Mouse (Mus musculus): ENCODE results near the gene Zfp281. TPM values are rescaled to one million over a fixed set of nuclear protein-coding genes. Genes with fewer than 3 reads are reported as not detected.

The Zfp281 gene
- polyA plus RNA-seq, 1 experiment from 2014 or later, result 17.9 TPM

DNA sequence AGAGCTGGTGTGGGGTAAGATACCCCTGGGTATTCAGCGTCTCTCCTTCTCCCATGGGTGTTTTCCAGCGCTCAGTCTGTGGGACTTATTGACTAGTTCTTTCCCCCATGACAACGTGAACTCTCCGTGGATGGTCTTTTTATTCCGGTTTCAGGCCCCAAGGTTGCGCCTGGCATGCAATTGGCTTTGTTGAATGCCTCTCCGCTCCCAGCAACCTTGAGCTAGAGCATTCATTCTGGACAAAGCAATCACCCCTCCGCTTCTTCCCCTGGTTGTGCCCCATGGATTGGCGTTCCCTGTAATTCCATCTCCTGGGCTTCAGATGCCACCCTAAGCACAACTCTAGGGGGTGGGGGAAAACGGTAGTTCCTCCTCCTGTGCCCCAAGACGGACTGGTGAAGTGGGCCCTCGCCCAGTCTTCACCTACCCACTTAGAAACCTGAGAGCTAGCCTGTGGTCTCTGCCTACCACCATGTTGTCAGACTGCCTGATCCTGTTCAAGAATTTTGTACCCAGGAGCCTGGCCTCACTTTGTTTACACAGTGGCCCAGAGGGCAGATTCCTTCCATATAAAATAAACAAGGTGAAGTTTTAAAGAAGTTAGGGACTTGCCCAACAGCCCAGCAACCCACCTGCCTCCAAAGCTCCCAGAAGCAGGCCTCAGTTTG is 47.2 kb downstream of the Zfp281 start:
- ATAC-seq (replicated peaks; ENCODE audit: low FRiP score, low TSS enrichment, low read depth), result no peak
- Histone ChIP-seq H3K27ac (ENCODE audit: low read depth) (no peak overlapping the region), H3K4me3 (ENCODE audit: low read depth, low read length) (no peak overlapping the region), H3K36me3 (ENCODE audit: control insufficient read depth, insufficient read depth, low read length) (no peaks in the 10 kb centered on the region), H3K9ac (ENCODE audit: low read length) (no peak overlapping the region), H3K4me2 (ENCODE audit: low read length) (no peak overlapping the region), H3K4me1 (replicated peaks; ENCODE audit: control insufficient read depth, insufficient read depth, low read length) (no peaks in the 10 kb centered on the region; the same call in 1 of the 2 replicates), H3K9me3 (ENCODE audit: control insufficient read depth, low read length) (no peaks in the 10 kb centered on the region), H3K27me3 (replicated peaks; ENCODE audit: control insufficient read depth, insufficient read depth, low read length) (no peaks in the 10 kb centered on the region)
- DNase-seq (ENCODE audit: low spot score), result no peak
- 87% methylated on average over 12 of the region's 12 CpGs for WGBS

DNA sequence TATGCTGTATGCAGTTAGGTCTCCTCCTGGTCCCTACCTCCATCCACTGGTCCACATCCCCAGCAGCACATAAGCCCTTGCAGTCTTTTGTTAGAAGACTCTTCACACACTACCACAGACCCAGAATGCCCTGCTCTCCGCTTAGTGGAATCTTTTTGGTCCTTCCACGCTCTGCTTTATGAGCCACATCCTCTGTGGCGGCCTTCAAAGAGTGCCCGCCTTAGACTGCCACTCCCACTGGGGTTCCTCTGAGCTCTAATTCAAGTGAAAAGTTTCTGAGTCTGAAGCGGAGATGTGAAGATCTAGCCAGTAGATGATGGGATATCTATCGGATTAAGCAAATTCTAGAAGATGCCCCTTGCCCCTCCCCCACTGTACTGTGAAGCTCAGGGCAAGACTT is 47.9 kb downstream of the Zfp281 start:
- no peak overlapping the region for H3K27ac ChIP-seq (ENCODE audit: low read depth)
- H3K36me3 ChIP-seq (ENCODE audit: control insufficient read depth, insufficient read depth, low read length), result no peaks in the 10 kb centered on the region
- no peak for DNase-seq (ENCODE audit: low spot score)
- no peak for ATAC-seq (replicated peaks; ENCODE audit: low FRiP score, low TSS enrichment, low read depth)
- H3K4me1 ChIP-seq (replicated peaks; ENCODE audit: control insufficient read depth, insufficient read depth, low read length), result no peaks in the 10 kb centered on the region; the same call in 1 of the 2 replicates
- no peak overlapping the region for H3K9ac ChIP-seq (ENCODE audit: low read length)
- 92% methylated on average over 6 of the region's 6 CpGs for WGBS
- H3K27me3 ChIP-seq (replicated peaks; ENCODE audit: control insufficient read depth, insufficient read depth, low read length), result no peaks in the 10 kb centered on the region
- H3K4me2 ChIP-seq (ENCODE audit: low read length), result no peak overlapping the region
- no peak overlapping the region for H3K4me3 ChIP-seq (ENCODE audit: low read depth, low read length)
- H3K9me3 ChIP-seq (ENCODE audit: control insufficient read depth, low read length), result no peaks in the 10 kb centered on the region

DNA sequence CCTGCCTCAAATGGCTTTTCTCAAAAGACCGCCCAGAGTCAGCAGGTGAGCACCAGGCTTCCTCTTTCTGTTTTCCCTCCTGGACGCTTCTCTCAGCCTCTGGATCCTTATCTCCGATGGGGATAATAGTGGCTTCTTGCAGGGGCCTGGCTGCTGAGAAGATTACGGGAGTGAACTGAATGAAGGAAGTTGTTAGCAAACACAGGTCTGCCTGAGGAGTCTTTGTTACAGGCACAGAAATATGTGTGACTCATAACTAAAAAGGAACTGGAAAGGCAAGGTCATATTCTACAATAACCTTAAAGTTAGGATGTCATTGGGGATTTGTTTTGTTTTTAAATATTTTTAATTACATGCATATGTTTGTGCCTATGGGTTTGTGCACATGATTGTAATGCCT is 48.6 kb downstream of the Zfp281 start:
- ATAC-seq (replicated peaks; ENCODE audit: low FRiP score, low TSS enrichment, low read depth), result no peak
- H3K27ac ChIP-seq (ENCODE audit: low read depth), result no peak overlapping the region
- no peaks in the 10 kb centered on the region; the same call in 1 of the 2 replicates for H3K4me1 ChIP-seq (replicated peaks; ENCODE audit: control insufficient read depth, insufficient read depth, low read length)
- no peak overlapping the region for H3K4me3 ChIP-seq (ENCODE audit: low read depth, low read length)
- no peaks in the 10 kb centered on the region for H3K36me3 ChIP-seq (ENCODE audit: control insufficient read depth, insufficient read depth, low read length)
- H3K27me3 ChIP-seq (replicated peaks; ENCODE audit: control insufficient read depth, insufficient read depth, low read length), result no peaks in the 10 kb centered on the region
- H3K4me2 ChIP-seq (ENCODE audit: low read length), result no peak overlapping the region
- 52% methylated on average over 4 of the region's 4 CpGs for WGBS
- no peaks in the 10 kb centered on the region for H3K9me3 ChIP-seq (ENCODE audit: control insufficient read depth, low read length)
- no peak for DNase-seq (ENCODE audit: low spot score)
- no peak overlapping the region for H3K9ac ChIP-seq (ENCODE audit: low read length)

DNA sequence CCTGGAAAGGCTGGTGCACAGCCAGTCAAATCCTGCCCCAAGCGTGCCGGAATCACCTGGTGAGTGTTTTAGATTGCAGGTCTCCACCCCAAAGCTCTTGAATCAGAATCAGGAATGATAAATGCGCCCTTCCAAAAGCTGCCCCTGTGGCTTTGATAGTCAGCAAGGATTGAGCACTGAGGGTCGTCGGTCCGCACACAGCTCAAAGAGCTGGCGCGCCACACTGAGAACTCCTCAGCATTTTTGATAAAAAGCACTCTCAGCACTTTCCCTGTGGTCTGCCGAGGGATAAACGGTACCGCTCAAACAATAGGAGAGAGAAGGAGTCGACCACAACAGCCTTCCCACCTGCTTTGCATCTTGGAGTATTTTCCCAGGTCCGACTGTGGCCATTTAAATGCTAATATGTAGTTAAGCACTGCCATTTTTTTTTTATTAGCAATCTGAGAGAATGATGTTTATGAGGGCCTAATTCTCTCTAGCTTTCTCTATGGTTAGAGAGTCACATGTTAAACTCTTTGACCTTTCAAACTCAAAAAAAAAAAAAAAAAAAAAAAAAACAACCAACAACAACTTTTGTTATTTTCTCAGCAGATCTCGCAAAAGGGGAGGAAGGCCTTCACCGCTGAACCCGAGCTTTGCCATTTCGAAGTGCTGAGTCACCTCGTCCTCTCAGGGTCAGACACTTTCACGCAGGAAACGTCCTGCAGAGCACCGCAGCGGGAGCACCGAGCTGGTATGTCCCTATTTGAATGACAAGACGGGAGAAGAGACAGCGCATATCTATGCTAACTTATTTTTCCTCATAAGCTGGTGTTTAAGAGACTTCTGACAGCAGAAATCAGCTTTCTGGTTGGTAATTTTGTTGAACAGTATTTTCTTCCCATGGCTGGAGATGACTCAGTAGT is 50.1 kb downstream of the Zfp281 start:
- H3K4me1 ChIP-seq (replicated peaks; ENCODE audit: control insufficient read depth, insufficient read depth, low read length), result no peaks in the 10 kb centered on the region; the same call in 1 of the 2 replicates
- no peak overlapping the region for H3K27ac ChIP-seq (ENCODE audit: low read depth)
- H3K9ac ChIP-seq (ENCODE audit: low read length), result no peak overlapping the region
- no peaks in the 10 kb centered on the region for H3K36me3 ChIP-seq (ENCODE audit: control insufficient read depth, insufficient read depth, low read length)
- no peak for ATAC-seq (replicated peaks; ENCODE audit: low FRiP score, low TSS enrichment, low read depth)
- H3K4me2 ChIP-seq (ENCODE audit: low read length), result no peak overlapping the region
- H3K9me3 ChIP-seq (ENCODE audit: control insufficient read depth, low read length), result no peaks in the 10 kb centered on the region
- DNase-seq (ENCODE audit: low spot score), result no peak
- 42% methylated on average over 25 of the region's 25 CpGs for WGBS
- no peaks in the 10 kb centered on the region for H3K27me3 ChIP-seq (replicated peaks; ENCODE audit: control insufficient read depth, insufficient read depth, low read length)
- H3K4me3 ChIP-seq (ENCODE audit: low read depth, low read length), result no peak overlapping the region

DNA sequence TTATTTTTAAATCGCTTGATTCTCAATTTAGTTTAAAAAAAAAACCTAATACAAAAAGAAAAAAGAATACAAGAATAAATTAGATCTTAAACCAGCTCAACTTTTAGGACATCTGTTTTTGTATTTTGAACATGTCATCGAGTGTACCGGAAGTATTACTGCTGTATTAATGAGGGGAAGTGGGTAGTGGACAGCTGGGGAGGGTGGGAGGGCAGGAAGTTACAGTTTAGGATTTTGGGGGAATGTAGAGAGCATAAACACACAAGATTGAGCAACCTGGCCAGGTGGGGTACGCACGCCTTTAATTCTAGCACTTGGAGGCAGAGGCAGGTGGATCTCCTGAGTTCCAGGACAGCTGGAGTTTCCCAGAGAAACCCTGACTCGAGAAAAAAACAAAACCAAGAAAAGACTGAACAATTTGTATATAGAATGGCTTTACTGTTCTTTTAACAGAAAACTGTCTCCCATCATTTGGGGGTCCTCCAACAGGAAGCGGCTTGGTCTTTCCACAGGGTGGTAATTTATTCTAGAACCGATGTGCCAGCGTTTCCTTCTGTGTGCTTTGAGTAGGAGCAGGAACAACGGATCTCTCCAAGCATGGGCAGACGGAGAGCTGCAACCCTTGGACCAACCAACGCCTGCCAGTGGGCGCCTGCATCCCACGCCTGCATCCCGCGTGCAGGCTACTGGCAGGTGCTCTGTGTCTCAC is 51.2 kb downstream of the Zfp281 start:
- no peak for DNase-seq (ENCODE audit: low spot score)
- H3K4me1 ChIP-seq (replicated peaks; ENCODE audit: control insufficient read depth, insufficient read depth, low read length), result no peaks in the 10 kb centered on the region; the same call in 1 of the 2 replicates
- no peak overlapping the region for H3K4me2 ChIP-seq (ENCODE audit: low read length)
- 83% methylated on average over 16 of the region's 16 CpGs for WGBS
- H3K4me3 ChIP-seq (ENCODE audit: low read depth, low read length), result no peak overlapping the region
- H3K9ac ChIP-seq (ENCODE audit: low read length), result no peak overlapping the region
- no peak for ATAC-seq (replicated peaks; ENCODE audit: low FRiP score, low TSS enrichment, low read depth)
- no peak overlapping the region for H3K27ac ChIP-seq (ENCODE audit: low read depth)
- no peaks in the 10 kb centered on the region for H3K36me3 ChIP-seq (ENCODE audit: control insufficient read depth, insufficient read depth, low read length)
- no peaks in the 10 kb centered on the region for H3K9me3 ChIP-seq (ENCODE audit: control insufficient read depth, low read length)
- H3K27me3 ChIP-seq (replicated peaks; ENCODE audit: control insufficient read depth, insufficient read depth, low read length), result no peaks in the 10 kb centered on the region

DNA sequence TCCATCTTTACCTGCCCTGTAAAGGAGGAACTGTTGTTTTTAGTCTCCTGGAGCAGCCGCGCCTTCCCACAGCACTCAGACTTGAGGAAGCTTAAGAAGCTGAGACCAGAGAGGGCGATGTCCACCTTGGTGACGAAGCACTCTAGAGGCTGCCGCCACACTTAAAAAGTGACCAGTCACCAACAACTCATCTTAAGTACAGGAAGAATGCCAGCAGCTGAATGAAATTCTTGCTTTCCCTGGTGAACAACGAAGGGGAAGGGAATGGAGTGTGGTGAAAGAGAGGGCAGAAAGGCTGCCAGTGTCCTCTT is 51.7 kb downstream of the Zfp281 start:
- Histone ChIP-seq H3K4me2 (ENCODE audit: low read length) (no peak overlapping the region), H3K4me1 (replicated peaks; ENCODE audit: control insufficient read depth, insufficient read depth, low read length) (no peaks in the 10 kb centered on the region; the same call in 1 of the 2 replicates), H3K9me3 (ENCODE audit: control insufficient read depth, low read length) (no peaks in the 10 kb centered on the region), H3K9ac (ENCODE audit: low read length) (no peak overlapping the region), H3K36me3 (ENCODE audit: control insufficient read depth, insufficient read depth, low read length) (no peaks in the 10 kb centered on the region), H3K4me3 (ENCODE audit: low read depth, low read length) (no peak overlapping the region), H3K27me3 (replicated peaks; ENCODE audit: control insufficient read depth, insufficient read depth, low read length) (no peaks in the 10 kb centered on the region), H3K27ac (ENCODE audit: low read depth) (no peak overlapping the region)
- ATAC-seq (replicated peaks; ENCODE audit: low FRiP score, low TSS enrichment, low read depth), result no peak
- DNase-seq (ENCODE audit: low spot score), result no peak
- WGBS, result 80% methylated on average over 6 of the region's 6 CpGs

DNA sequence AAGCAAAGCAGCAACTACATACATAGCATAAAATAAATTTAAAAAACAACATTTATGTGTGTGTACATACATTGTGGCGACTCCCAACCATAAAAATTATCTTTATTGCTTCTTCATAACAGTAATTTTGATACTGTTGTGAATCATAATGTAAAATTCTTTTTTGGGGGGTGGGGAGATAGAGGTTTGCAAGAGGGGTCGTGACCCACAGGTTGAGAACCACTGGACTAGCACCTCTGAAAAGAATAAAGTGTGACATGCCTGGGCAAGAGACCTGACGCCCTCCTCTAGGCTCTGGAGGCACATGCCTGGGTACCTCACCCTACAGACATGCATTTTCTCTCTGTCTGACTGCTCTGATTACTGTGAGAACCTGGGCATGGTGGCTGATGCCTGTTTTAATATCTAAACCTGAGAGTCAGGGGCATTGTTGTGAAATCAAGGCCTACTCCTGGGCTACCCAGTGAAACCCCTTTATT is 53.2 kb downstream of the Zfp281 start:
- H3K36me3 ChIP-seq (ENCODE audit: control insufficient read depth, insufficient read depth, low read length), result no peaks in the 10 kb centered on the region
- H3K4me1 ChIP-seq (replicated peaks; ENCODE audit: control insufficient read depth, insufficient read depth, low read length), result no peaks in the 10 kb centered on the region; the same call in 1 of the 2 replicates
- no peak overlapping the region for H3K4me3 ChIP-seq (ENCODE audit: low read depth, low read length)
- DNase-seq (ENCODE audit: low spot score) (no peak), ATAC-seq (replicated peaks; ENCODE audit: low FRiP score, low TSS enrichment, low read depth) (no peak)
- no peak overlapping the region for H3K27ac ChIP-seq (ENCODE audit: low read depth)
- no peak overlapping the region for H3K9ac ChIP-seq (ENCODE audit: low read length)
- no peak overlapping the region for H3K4me2 ChIP-seq (ENCODE audit: low read length)
- 86% methylated on average over 3 of the region's 3 CpGs for WGBS
- H3K9me3 ChIP-seq (ENCODE audit: control insufficient read depth, low read length), result no peaks in the 10 kb centered on the region
- H3K27me3 ChIP-seq (replicated peaks; ENCODE audit: control insufficient read depth, insufficient read depth, low read length), result no peaks in the 10 kb centered on the region

DNA sequence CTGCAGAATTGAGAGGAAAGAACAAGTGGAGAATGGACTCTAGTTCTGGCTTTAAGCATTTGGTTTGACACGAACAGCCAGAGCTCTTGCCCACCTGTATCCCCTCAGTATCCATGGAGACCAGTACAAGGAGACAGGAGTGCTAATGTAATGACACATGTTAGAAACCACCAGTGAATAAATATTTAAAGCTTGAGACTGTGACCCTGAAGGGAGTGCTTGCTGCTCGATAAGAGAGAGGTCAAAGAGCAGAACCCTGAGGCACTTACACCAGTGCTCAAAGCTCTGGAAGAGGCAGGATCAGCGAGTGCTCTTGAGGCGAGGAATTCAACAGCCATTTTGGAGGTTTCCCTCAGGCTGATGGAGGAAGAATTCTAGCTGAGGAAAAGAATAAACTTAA is 54.1 kb downstream of the Zfp281 start:
- Histone ChIP-seq H3K9me3 (ENCODE audit: control insufficient read depth, low read length) (no peaks in the 10 kb centered on the region), H3K4me2 (ENCODE audit: low read length) (no peak overlapping the region), H3K36me3 (ENCODE audit: control insufficient read depth, insufficient read depth, low read length) (no peaks in the 10 kb centered on the region), H3K4me3 (ENCODE audit: low read depth, low read length) (no peak overlapping the region), H3K27ac (ENCODE audit: low read depth) (no peak overlapping the region), H3K4me1 (replicated peaks; ENCODE audit: control insufficient read depth, insufficient read depth, low read length) (peaks cover 5% of the 10 kb centered on the region), H3K27me3 (replicated peaks; ENCODE audit: control insufficient read depth, insufficient read depth, low read length) (no peaks in the 10 kb centered on the region), H3K9ac (ENCODE audit: low read length) (no peak overlapping the region)
- no peak for ATAC-seq (replicated peaks; ENCODE audit: low FRiP score, low TSS enrichment, low read depth)
- WGBS, result 24% methylated on average over 4 of the region's 4 CpGs
- no peak for DNase-seq (ENCODE audit: low spot score)

All from intestine, embryonic 14.5 days (tissue).